Mouse (Mus musculus) neural tube, embryonic 15.5 days (tissue): ENCODE data around the gene Tecpr2. TPM values are rescaled to one million over a fixed set of nuclear protein-coding genes. Genes with fewer than 3 reads are reported as not detected.

Experiments used
- ATAC-seq: fragments of 200-750 bp; cut with Nextera tagmentation; 2 replicates; pipeline ENCODE4 v1.8.0; 2017; ENCODE audit warnings: mild to moderate bottlenecking, moderate TSS enrichment, moderate library complexity; ENCODE audit not compliant: low FRiP score
- H3K27ac ChIP-seq: fragments of 300-500 bp; sonication (generic); replicated peaks from 2 replicates; pipeline ENCODE4 v1.5.1; 2015; ENCODE audit warnings: mild to moderate bottlenecking, inconsistent platforms
- H3K27me3 ChIP-seq: fragments of 300-500 bp; sonication (generic); replicated peaks from 2 replicates; pipeline ENCODE4 v1.6.1; 2015; ENCODE audit warnings: inconsistent platforms
- H3K36me3 ChIP-seq: fragments of 300-500 bp; sonication (generic); 2 replicates; pipeline ENCODE4 v1.6.1; 2015; ENCODE audit warnings: inconsistent platforms
- H3K4me1 ChIP-seq: fragments of 300-500 bp; sonication (generic); 2 replicates; pipeline ENCODE4 v1.6.1; 2015; ENCODE audit warnings: inconsistent platforms
- H3K4me2 ChIP-seq: fragments of 300-500 bp; sonication (generic); 2 replicates; pipeline ENCODE4 v1.6.1; 2015; ENCODE audit warnings: inconsistent platforms, mild to moderate bottlenecking, moderate library complexity
- H3K4me3 ChIP-seq: fragments of 300-500 bp; sonication (generic); replicated peaks from 2 replicates; pipeline ENCODE4 v1.5.1; 2015; ENCODE audit warnings: mild to moderate bottlenecking, inconsistent platforms
- H3K9ac ChIP-seq: fragments of 300-500 bp; sonication (generic); replicated peaks from 2 replicates; pipeline ENCODE4 v1.6.1; 2015; ENCODE audit warnings: mild to moderate bottlenecking, inconsistent platforms
- H3K9me3 ChIP-seq: fragments of 300-500 bp; sonication (generic); replicated peaks from 2 replicates; pipeline ENCODE4 v1.6.1; 2016; ENCODE audit warnings: inconsistent platforms
- WGBS: fragments of 180-500 bp; shearing (Covaris S2); methylation state at CpG from one replicate; pipeline ENCODE4 v1.1.7; 2015; ENCODE audit warnings: mixed read lengths; 5-methylcytosine and 5-hydroxymethylcytosine counted together
- polyA plus RNA-seq: library from polyadenylated mRNA; unstranded; fragments of >200 nt; fragmentation: Nextera tagmentation; extraction: Ambion mirVana; gene quantifications from 2 replicates; pipeline ENCODE4 v1.2.1, GENCODE M21; 2015

Gene Tecpr2
- polyA plus RNA-seq, 1 experiment from 2014 or later: 6.2 TPM

DNA sequence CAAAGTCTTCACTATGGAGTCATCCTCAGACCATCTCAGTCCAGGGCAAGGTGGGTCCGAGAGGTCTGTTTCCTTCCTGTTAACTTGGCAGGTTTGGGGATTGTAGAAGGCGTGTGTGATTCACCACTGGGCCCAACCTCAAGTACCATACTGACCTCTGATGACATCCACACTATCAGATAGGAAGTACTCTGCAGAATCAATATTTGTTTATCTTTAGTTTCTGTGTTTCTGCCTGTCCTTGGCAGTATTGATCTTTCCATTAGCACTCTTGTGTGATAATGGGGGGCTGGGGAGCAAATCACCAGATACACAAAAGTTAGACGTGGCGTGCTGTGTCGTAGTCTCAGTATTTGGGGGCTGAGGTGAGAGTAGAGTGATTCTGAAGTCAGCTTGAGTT, 17.8 kb upstream of the Tecpr2 start:
- Histone ChIP-seq H3K36me3 (peaks cover 90% of the 10 kb centered on the region), H3K27ac (no peak overlapping the region), H3K9me3 (no peaks in the 10 kb centered on the region), H3K9ac (no peak overlapping the region), H3K27me3 (no peaks in the 10 kb centered on the region), H3K4me1 (no peaks in the 10 kb centered on the region), H3K4me2 (no peak overlapping the region), H3K4me3 (no peak overlapping the region)
- WGBS: 95% methylated on average over 5 of the region's 5 CpGs
- ATAC-seq: no peak

DNA sequence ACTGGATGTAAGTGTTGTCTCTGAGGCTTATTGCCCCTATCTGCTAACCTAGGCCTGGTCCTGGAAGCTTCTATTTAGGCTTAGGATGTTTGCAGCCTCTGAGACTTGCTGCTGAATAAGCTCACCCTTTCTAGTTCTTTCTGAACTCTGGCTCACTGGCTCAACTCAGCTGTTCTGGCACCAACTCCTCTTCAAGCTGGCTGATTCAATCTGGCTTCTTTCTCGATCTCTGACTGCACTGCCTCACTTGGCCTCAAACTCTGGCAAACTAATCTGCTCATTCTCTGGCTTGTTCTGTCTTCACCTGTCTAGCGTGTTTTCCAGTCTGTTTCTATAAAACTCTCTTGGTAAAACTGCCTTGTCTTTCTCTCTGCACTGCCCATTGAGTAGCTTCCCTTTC, 13.7 kb upstream of the Tecpr2 start:
- Histone ChIP-seq H3K4me1 (no peaks in the 10 kb centered on the region), H3K4me3 (no peak overlapping the region), H3K9me3 (no peaks in the 10 kb centered on the region), H3K9ac (no peak overlapping the region), H3K27ac (no peak overlapping the region), H3K36me3 (peaks cover 91% of the 10 kb centered on the region), H3K4me2 (no peak overlapping the region), H3K27me3 (no peaks in the 10 kb centered on the region)
- whole genome bisulfite sequencing: 90% methylated on average over 2 of the region's 2 CpGs
- ATAC-seq: no peak

DNA sequence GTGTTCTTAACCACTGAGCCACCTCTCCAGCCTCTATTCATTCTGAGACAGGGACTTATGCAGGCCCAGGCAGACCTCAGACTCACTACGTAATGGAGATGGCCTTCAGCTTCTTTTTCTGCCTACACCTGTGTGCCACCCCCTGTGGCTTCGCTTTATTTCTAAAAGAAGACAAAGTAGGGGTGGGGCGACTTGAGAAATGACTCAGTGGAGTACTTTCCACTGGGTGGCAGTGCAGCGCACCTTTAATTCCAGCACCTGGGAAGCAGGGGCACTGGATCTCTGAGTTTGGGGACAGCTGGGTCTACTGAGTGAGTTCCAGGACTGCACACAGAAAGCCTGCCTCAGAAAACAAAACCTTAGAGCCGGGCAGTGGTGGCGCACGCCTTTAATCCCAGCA, 6.8 kb upstream of the Tecpr2 start:
- Histone ChIP-seq H3K4me3 (no peak overlapping the region), H3K9ac (no peak overlapping the region), H3K4me2 (no peak overlapping the region), H3K27me3 (no peaks in the 10 kb centered on the region), H3K27ac (no peak overlapping the region), H3K4me1 (no peaks in the 10 kb centered on the region), H3K36me3 (peaks cover 50% of the 10 kb centered on the region), H3K9me3 (no peaks in the 10 kb centered on the region)
- 90% methylated on average over 7 of the region's 7 CpGs for WGBS
- no peak for ATAC-seq

DNA sequence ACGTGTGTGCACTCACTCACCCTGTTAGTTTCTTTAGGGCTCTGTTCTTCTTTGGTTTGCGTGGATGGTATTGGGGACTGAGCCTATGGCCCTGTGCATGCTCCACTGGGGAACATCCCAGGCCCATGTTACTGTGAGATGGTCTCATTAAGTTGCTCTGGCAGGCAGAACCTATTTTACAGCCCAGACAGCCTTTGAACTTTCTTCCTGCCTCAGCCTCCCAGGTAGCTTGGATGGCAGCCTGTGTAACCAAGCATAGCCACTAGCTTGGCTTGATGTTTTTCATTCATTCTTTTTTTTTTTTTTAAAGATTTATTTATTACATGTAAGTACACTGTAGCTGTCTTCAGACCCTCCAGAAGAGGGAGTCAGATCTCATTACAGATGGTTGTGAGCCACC, 3.8 kb upstream of the Tecpr2 start:
- H3K9me3 ChIP-seq: no peaks in the 10 kb centered on the region
- H3K4me3 ChIP-seq: no peak overlapping the region
- 91% methylated on average over 2 of the region's 2 CpGs for whole genome bisulfite sequencing
- peaks cover 26% of the 10 kb centered on the region for H3K36me3 ChIP-seq
- H3K4me2 ChIP-seq: no peak overlapping the region
- no peaks in the 10 kb centered on the region for H3K27me3 ChIP-seq
- H3K27ac ChIP-seq: no peak overlapping the region
- no peak overlapping the region for H3K9ac ChIP-seq
- peaks cover 17% of the 10 kb centered on the region for H3K4me1 ChIP-seq
- ATAC-seq: no peak

DNA sequence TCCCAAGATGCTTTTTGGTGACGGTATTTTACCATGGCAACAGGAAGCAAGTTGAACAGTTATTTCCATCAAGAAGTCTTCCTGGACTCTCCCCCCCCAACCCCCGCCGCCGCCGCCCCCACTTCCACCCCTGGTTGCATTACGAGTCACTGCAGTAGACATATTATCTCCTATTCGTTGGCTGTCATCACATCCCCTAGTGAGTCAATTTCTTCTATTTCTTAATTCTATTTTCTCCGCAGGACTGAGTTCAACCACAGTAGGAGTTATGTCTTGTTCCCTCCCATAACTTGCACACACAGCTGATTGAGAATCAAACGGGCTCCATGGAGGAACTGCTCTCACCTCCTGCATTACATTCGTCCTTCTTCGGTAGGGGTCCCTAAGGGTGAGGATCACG, 958 bp upstream of the Tecpr2 start:
- 46% methylated on average over 12 of the region's 12 CpGs for WGBS
- peaks cover 5% of the 10 kb centered on the region; the same call in 1 of the 2 replicates for H3K36me3 ChIP-seq
- no peak for ATAC-seq

DNA sequence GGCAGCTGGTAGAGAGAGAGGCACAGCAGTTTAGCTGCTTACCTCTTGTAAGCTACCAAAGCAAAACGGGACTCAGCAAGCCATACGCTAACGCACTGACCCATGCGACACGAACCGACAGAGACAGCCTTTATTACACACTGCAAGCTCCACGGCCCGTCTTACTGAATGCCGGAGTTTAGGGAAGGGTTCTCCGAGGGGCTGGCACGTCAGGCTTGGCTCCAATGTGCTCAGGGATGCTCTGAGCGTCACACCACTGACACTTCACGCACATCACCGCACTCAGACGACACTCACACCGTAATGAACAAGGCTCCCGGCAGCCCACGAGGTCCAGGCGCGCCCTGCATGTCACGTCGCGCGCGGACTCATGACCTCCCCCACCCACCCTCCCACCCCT, 458 bp upstream of the Tecpr2 start:
- Histone ChIP-seq H3K4me3 (peak overlapping the region; percentile 73), H3K9ac (peak overlapping the region; percentile 64), H3K27me3 (no peaks in the 10 kb centered on the region), H3K4me2 (peak overlapping the region; percentile 92), H3K9me3 (no peaks in the 10 kb centered on the region), H3K27ac (peak overlapping the region; percentile 62), H3K36me3 (peaks cover under 1% of the 10 kb centered on the region; the same call in 1 of the 2 replicates), H3K4me1 (peaks cover 21% of the 10 kb centered on the region)
- ATAC-seq: peak; percentile 61; the same call in 1 of the 2 replicates
- under 1% methylated on average over 25 of the region's 25 CpGs for WGBS

More for the DNA sequence above, 958 bp upstream of the Tecpr2 start:
- Histone ChIP-seq H3K27ac (no peak overlapping the region), H3K4me1 (peaks cover 21% of the 10 kb centered on the region), H3K27me3 (no peaks in the 10 kb centered on the region), H3K9me3 (no peaks in the 10 kb centered on the region), H3K9ac (peak overlapping the region; percentile 64), H3K4me2 (peak overlapping the region; percentile 92), H3K4me3 (peak overlapping the region; percentile 73)

DNA sequence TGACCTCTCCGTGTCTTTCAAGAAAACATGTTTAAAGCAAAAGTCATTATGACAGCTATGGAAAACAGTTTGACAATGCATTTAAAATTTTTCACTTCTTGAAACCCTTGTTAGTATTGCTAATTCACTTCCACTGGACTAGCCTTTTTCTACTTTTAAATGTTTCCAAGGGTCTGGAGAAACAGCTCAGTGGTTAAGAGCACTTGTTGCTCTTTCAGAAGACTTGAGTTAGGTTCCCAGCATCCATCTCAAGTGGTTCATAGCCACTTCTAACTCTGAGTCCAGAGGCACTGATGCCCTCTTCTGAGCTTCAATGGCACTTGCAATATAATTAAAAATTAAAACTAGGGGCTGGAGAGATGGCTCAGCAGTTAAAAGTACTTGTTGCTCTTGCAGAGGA, 2.8 kb downstream of the Tecpr2 start:
- no peak overlapping the region for H3K4me2 ChIP-seq
- no peaks in the 10 kb centered on the region for H3K36me3 ChIP-seq
- H3K27me3 ChIP-seq: no peaks in the 10 kb centered on the region
- no peak overlapping the region for H3K27ac ChIP-seq
- H3K9me3 ChIP-seq: no peaks in the 10 kb centered on the region
- H3K4me1 ChIP-seq: peaks cover 21% of the 10 kb centered on the region
- no peak overlapping the region for H3K9ac ChIP-seq
- no peak for ATAC-seq
- WGBS: 95% methylated on average over 1 of the region's 1 CpGs
- H3K4me3 ChIP-seq: no peak overlapping the region

DNA sequence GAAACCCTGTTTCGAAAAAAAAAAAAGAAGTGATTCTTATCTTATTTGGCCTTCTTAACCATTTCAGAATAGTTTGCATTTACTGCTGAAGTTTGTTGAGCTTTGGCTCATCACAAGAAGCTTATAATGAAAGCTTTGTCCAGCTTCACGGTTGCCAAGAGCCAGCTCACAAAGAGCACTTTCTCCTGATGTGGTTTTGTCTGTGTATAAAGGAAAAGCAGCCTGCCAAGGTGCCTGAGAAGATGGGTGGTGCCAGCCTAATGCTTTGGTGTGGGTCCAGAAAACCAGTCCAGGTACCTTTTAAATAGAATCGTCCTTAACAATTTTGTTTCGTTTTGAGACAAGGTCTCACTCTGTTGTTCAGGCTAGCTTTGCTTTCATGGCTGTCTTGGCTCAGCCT, 13.0 kb downstream of the Tecpr2 start:
- Histone ChIP-seq H3K9ac (no peak overlapping the region), H3K4me1 (no peaks in the 10 kb centered on the region), H3K4me2 (no peak overlapping the region), H3K9me3 (no peaks in the 10 kb centered on the region), H3K4me3 (no peak overlapping the region), H3K27me3 (no peaks in the 10 kb centered on the region), H3K27ac (0 out of 2 replicates have a peak overlapping the region, but pooled peaks have one; percentile 13), H3K36me3 (peaks cover 2% of the 10 kb centered on the region; the same call in 1 of the 2 replicates)
- no peak for ATAC-seq
- 80% methylated on average over 4 of the region's 4 CpGs for WGBS

DNA sequence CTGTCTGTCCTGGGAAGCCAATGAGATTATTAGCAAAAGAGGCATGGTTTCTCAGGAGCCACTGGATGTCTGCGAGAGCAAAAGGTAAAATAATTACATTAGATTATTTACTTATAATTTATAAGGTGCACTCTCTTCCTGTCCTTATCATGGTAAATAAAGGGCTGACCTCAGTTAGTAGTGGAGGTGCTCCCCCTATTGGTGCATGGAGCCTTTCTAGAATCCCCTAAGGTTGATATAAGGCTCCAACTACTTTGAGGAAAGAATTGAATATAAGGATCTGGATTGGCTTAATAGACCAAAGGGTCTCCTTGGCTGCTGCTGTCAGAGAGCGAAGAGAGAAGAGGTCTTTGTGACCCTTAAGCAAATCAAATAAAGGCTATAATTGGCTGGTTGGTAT, 14.5 kb downstream of the Tecpr2 start:
- Histone ChIP-seq H3K36me3 (no peaks in the 10 kb centered on the region), H3K27ac (no peak overlapping the region), H3K4me1 (no peaks in the 10 kb centered on the region), H3K4me3 (no peak overlapping the region), H3K4me2 (no peak overlapping the region), H3K9me3 (no peaks in the 10 kb centered on the region), H3K9ac (no peak overlapping the region), H3K27me3 (no peaks in the 10 kb centered on the region)
- no peak for ATAC-seq
- WGBS: 96% methylated on average over 2 of the region's 2 CpGs

DNA sequence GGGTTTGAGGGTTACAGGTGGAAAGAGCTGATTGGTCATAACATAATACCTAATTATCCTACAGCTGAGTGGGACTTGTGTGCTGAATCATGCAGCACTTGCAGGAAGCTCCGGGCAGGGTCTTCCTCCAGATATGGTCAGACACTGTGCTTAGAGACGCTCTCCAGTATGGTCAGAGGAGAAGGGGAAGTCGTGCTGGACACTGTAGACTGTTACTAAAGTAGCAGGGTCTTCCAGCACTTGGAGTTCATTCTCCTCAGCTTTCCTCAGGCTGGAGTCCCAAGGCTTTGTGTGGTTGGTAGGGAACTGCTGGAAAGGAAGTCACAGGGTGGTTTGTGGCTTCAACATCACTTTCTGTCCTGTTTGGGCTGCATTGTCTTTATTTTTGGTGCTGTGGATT, 18.8 kb downstream of the Tecpr2 start:
- H3K4me1 ChIP-seq: no peaks in the 10 kb centered on the region
- WGBS: 83% methylated on average over 3 of the region's 3 CpGs

DNA sequence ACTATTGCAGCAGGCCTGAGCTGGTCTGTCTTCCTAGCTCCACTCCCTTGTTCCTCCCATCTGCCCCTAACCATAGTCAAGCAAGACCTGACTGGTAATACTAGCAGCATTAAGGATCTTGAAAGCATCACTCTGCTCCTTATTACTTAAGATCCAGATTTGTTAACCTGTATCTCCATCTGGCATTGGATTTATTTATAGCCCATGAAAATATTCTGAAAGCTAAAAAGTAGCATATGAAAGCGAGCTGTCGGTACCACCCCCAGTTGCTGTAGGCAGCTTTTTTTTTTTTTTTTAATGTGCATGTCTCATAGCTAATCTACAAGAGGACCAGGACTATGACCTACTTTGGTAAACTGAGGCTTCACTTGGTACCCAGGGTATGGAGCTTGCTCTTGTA, 20.9 kb downstream of the Tecpr2 start:
- H3K27me3 ChIP-seq: no peaks in the 10 kb centered on the region
- H3K9me3 ChIP-seq: no peaks in the 10 kb centered on the region
- no peaks in the 10 kb centered on the region for H3K4me1 ChIP-seq
- ATAC-seq: no peak
- no peak overlapping the region for H3K27ac ChIP-seq
- 88% methylated on average over 2 of the region's 2 CpGs for WGBS
- H3K36me3 ChIP-seq: 0 out of 2 replicates have a peak, but pooled peaks cover 7% of the 10 kb centered on the region
- no peak overlapping the region for H3K9ac ChIP-seq
- no peak overlapping the region for H3K4me2 ChIP-seq
- H3K4me3 ChIP-seq: no peak overlapping the region

More for the DNA sequence above, 18.8 kb downstream of the Tecpr2 start:
- Histone ChIP-seq H3K36me3 (0 out of 2 replicates have a peak, but pooled peaks cover 3% of the 10 kb centered on the region), H3K4me3 (no peak overlapping the region), H3K9ac (no peak overlapping the region), H3K27me3 (no peaks in the 10 kb centered on the region), H3K9me3 (no peaks in the 10 kb centered on the region), H3K27ac (no peak overlapping the region), H3K4me2 (no peak overlapping the region)
- no peak for ATAC-seq

DNA sequence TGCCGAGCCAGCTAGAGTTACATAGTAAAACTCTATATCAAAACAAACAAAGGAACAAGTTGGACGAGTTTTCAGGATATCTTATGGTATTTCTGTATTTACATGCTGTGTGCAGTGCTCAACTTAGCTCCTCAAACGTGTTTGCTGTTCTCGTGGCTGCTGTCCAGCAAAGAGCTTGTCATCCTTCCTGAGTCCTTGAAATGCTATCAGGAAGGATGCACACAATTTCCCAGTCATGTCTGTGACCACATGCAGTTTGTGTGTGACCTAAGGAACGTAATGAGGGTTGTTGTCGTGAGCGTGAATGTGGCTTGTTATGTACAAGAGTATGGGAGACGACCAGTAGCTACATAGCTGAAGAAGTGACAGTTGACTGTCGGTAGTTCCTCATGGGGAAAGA, 26.7 kb downstream of the Tecpr2 start:
- H3K9me3 ChIP-seq: no peaks in the 10 kb centered on the region
- no peak overlapping the region for H3K4me3 ChIP-seq
- peaks cover 40% of the 10 kb centered on the region for H3K36me3 ChIP-seq
- no peaks in the 10 kb centered on the region for H3K4me1 ChIP-seq
- H3K27ac ChIP-seq: no peak overlapping the region
- no peak for ATAC-seq
- no peak overlapping the region for H3K9ac ChIP-seq
- WGBS: 90% methylated on average over 9 of the region's 9 CpGs
- H3K4me2 ChIP-seq: no peak overlapping the region
- no peaks in the 10 kb centered on the region for H3K27me3 ChIP-seq

DNA sequence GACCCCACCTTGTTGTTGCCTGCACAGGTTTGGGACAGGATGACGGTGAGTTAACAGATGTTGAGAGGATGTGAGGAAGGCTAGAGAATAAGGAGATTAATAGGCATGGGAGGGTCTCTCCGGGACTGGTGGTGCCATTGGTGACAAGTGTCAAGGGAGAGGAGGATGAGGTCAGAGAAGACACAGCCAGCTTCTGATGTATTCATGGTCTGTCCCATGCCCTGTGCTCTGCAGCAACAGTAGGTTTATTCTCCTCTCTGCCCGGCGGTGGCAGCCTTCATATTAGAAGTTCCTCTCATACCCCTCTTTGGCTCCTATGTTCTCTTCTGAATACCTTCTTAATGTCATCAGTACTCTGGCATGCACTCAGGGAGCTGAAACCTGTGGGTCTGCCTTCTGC, 31.2 kb downstream of the Tecpr2 start:
- no peaks in the 10 kb centered on the region for H3K9me3 ChIP-seq
- 89% methylated on average over 4 of the region's 4 CpGs for WGBS
- H3K27me3 ChIP-seq: no peaks in the 10 kb centered on the region
- no peaks in the 10 kb centered on the region for H3K4me1 ChIP-seq
- H3K4me2 ChIP-seq: no peak overlapping the region
- H3K27ac ChIP-seq: no peak overlapping the region
- peaks cover 40% of the 10 kb centered on the region for H3K36me3 ChIP-seq
- no peak for ATAC-seq
- no peak overlapping the region for H3K9ac ChIP-seq
- no peak overlapping the region for H3K4me3 ChIP-seq
